Mouse (Mus musculus): ENCODE measurements around the gene 2010300C02Rik.

GRCm38 (mm10) chr1:37686953-37687441 is 32.9 kb downstream of the 2010300C02Rik start:
- TF ChIP-seq POLR2A (IDR thresholded peaks at IDR 0.05; ENCODE audit: extremely low read depth, insufficient read depth, low read length) (no peak), CTCF (IDR thresholded peaks at IDR 0.05; ENCODE audit: extremely low read depth, insufficient read depth, low read length) (no peak)
